Mouse (Mus musculus) hindbrain, embryonic 14.5 days (tissue): ENCODE measurements around the gene Bid. TPM values are rescaled to one million over a fixed set of nuclear protein-coding genes. Genes with fewer than 3 reads are reported as not detected.

Source experiments
- ATAC-seq: fragments of 200-750 bp; cut with Nextera tagmentation; 2 replicates; pipeline ENCODE4 v1.8.0; 2017; ENCODE audit warnings: moderate number of reproducible peaks, mild to moderate bottlenecking, moderate TSS enrichment, moderate library complexity; ENCODE audit not compliant: low FRiP score
- DNase-seq: peaks from one replicate; pipeline ENCODE4 v3.0.0-alpha.2; 2015; ENCODE audit warnings: low spot score
- H3K27ac ChIP-seq: fragments of 300-500 bp; sonication (generic); 2 replicates; pipeline ENCODE4 v1.5.1; 2014; ENCODE audit warnings: mild to moderate bottlenecking, moderate library complexity
- H3K27me3 ChIP-seq: fragments of 300-500 bp; sonication (generic); 2 replicates; pipeline ENCODE4 v1.6.1; 2014; ENCODE audit warnings: mild to moderate bottlenecking, low read length, mixed read lengths; ENCODE audit not compliant: control insufficient read depth, insufficient read depth
- H3K36me3 ChIP-seq: fragments of 300-500 bp; sonication (generic); replicated peaks from 2 replicates; pipeline ENCODE4 v1.6.1; 2014; ENCODE audit not compliant: control insufficient read depth, insufficient read depth
- H3K4me1 ChIP-seq: fragments of 300-500 bp; sonication (generic); replicated peaks from 2 replicates; pipeline ENCODE4 v1.6.1; 2014; ENCODE audit warnings: antibody characterized with exemption, low read length, mixed read lengths; ENCODE audit not compliant: control insufficient read depth, insufficient read depth
- H3K4me2 ChIP-seq: fragments of 300-500 bp; sonication (generic); replicated peaks from 2 replicates; pipeline ENCODE4 v1.6.1; 2014; ENCODE audit warnings: mild to moderate bottlenecking, moderate library complexity
- H3K4me3 ChIP-seq: fragments of 300-500 bp; sonication (generic); replicated peaks from 2 replicates; pipeline ENCODE4 v1.5.1; 2014; ENCODE audit warnings: mild to moderate bottlenecking, low read length
- H3K9ac ChIP-seq: fragments of 300-500 bp; sonication (generic); 2 replicates; pipeline ENCODE4 v1.6.1; 2014
- H3K9me3 ChIP-seq: fragments of 300-500 bp; sonication (generic); 2 replicates; pipeline ENCODE4 v1.6.1; 2016; ENCODE audit warnings: low read length; ENCODE audit not compliant: control insufficient read depth
- WGBS: fragments of 180-500 bp; shearing (Covaris S2); extraction: QIAGEN DNeasy Blood & Tissue Kit; methylation state at CpG from one replicate; pipeline ENCODE4 v1.1.7; 2014; 5-methylcytosine and 5-hydroxymethylcytosine counted together
- polyA plus RNA-seq: library from polyadenylated mRNA; unstranded; fragments of >200 nt; fragmentation: Nextera tagmentation; extraction: Ambion mirVana; gene quantifications from 2 replicates; pipeline ENCODE4 v1.2.1, GENCODE M21; 2014

Bid gene
- polyA plus RNA-seq, 1 experiment from 2014 or later: 40.2 TPM

DNA sequence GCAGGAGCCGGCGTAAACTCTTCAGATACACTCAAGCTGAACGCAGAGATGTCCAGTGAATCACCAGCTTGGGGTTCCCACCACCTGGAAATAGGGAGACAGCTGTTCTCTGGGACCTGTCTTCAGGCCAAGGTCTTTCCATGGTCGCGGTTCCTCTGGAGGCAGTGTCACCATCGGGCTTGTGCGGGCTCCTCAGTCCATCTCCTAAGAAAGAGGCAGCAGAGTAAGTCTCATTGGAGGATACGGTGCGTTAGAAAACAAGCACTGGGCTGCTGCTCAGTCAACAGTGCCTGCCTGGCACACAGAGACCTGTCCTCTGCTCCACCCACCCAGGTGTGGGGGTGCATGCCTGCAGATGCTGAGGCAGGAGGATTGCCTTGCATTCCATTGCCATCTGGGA, 22.6 kb downstream of the Bid start:
- Histone ChIP-seq H3K9me3 (no peaks in the 10 kb centered on the region), H3K4me1 (no peaks in the 10 kb centered on the region), H3K27ac (no peak overlapping the region), H3K9ac (no peak overlapping the region), H3K27me3 (no peaks in the 10 kb centered on the region), H3K4me3 (no peak overlapping the region), H3K36me3 (peaks cover 66% of the 10 kb centered on the region), H3K4me2 (no peak overlapping the region)
- no peak for ATAC-seq
- 97% methylated on average over 9 of the region's 9 CpGs for WGBS
- no peak for DNase-seq

DNA sequence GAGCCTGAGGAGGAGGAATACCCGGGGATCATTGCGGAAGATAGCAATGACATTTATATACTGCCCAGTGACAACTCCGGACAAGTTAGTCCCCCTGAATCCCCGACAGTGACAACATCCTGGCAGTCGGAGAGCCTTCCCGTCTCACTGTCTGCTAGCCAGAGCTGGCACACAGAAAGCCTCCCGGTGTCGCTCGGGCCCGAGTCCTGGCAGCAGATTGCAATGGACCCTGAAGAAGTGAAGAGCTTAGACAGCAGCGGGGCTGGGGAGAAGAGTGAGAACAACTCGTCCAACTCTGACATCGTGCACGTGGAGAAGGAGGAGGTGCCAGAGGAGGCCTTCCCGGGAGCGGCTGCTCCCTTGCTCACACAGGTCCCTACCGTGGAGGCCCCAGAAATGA, 30.0 kb downstream of the Bid start:
- Histone ChIP-seq H3K27me3 (no peaks in the 10 kb centered on the region), H3K4me2 (no peak overlapping the region), H3K9me3 (no peaks in the 10 kb centered on the region), H3K4me3 (no peak overlapping the region), H3K27ac (no peak overlapping the region), H3K4me1 (no peaks in the 10 kb centered on the region), H3K9ac (no peak overlapping the region), H3K36me3 (peaks cover 58% of the 10 kb centered on the region)
- 92% methylated on average over 17 of the region's 17 CpGs for WGBS
- ATAC-seq (no peak), DNase-seq (no peak)

DNA sequence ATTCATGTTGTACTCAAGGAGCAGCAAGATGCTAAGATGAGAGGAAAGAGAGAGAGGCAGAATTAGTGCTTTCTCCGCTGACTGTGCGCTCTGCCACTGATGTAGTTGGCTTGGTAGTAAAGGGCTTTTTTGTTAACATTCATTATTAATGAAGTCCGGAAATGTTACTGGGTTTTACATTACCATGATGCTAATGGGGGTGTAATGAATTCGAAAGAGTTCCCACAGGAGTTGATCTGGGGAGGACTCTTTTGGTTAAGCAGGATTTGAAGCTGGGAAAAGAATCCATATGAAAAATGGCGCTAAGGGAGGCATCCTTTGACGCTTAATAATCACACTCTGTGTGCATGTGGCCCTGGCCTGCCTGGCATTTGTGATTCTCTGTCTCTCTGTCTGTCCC, 32.2 kb downstream of the Bid start:
- Histone ChIP-seq H3K9ac (no peak overlapping the region), H3K36me3 (peaks cover 49% of the 10 kb centered on the region), H3K27me3 (no peaks in the 10 kb centered on the region), H3K4me1 (no peaks in the 10 kb centered on the region), H3K4me3 (no peak overlapping the region), H3K9me3 (no peaks in the 10 kb centered on the region), H3K27ac (no peak overlapping the region), H3K4me2 (no peak overlapping the region)
- no peak for ATAC-seq
- 60% methylated on average over 6 of the region's 6 CpGs for WGBS
- no peak for DNase-seq

DNA sequence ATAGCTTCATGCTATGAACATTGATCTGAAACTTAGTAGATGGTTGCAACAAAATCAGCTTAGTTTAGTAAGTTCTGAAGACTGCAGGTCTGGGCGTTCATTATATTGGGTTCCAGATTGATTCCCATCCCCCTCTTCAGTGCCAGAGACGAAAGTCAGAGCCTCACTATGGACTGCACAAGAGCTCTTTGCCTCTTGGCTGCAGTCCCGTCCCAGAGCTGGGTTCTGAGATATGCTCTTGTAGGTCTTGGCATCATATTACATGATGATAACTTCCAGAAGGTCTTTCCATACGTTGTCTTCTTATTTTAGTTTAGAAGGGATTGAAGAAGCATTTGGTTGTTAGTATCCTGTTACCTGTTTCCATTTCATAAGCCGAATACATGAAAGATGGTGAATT, 37.6 kb downstream of the Bid start:
- ATAC-seq: no peak
- Histone ChIP-seq H3K27ac (no peak overlapping the region), H3K4me2 (no peak overlapping the region), H3K9me3 (no peaks in the 10 kb centered on the region), H3K27me3 (no peaks in the 10 kb centered on the region), H3K36me3 (peaks cover 47% of the 10 kb centered on the region), H3K9ac (no peak overlapping the region), H3K4me1 (no peaks in the 10 kb centered on the region), H3K4me3 (no peak overlapping the region)
- no peak for DNase-seq
- WGBS: 92% methylated on average over 5 of the region's 5 CpGs

DNA sequence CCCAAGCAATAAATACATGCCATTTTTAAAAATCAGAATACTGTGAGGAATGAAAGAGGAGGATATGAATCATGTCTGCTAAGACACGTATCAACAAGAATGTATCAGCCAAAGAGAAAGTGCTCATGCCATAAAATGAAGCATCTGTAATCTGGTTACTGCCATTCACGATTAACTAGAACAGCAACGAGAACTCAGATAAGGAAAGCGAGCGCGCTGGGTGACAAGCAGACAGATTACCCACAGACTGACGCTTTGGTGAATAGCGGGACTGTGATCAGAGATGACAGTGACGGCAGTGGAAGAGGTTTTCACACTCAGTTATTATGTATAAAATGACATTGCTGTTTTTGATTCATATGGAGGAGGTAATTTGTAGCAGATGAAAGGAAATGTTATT, 42.8 kb downstream of the Bid start:
- Histone ChIP-seq H3K4me3 (no peak overlapping the region), H3K4me1 (no peaks in the 10 kb centered on the region), H3K27me3 (no peaks in the 10 kb centered on the region), H3K4me2 (no peak overlapping the region), H3K9ac (no peak overlapping the region), H3K27ac (no peak overlapping the region), H3K36me3 (peaks cover 36% of the 10 kb centered on the region), H3K9me3 (no peaks in the 10 kb centered on the region)
- no peak for DNase-seq
- no peak for ATAC-seq
- 74% methylated on average over 9 of the region's 9 CpGs for WGBS

DNA sequence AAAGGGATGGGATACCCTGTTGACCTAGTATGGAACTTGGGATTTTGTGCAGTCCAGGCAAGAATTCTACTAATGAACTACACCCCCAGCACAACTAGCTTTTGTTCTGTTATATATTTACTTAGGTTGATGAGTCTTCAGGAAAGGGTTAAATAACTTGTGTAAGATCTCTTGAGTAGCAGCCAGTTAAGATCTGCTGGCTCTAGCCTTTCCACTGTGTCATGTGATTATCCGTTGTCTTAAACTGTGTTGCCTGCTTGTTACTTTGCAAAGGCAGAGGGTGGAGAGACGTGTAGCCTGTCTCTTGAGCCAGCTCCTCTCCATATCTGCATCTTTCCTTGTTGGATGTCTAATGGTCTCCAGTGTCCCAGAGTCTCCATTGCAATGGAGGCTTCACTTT, 45.4 kb downstream of the Bid start:
- DNase-seq (no peak), ATAC-seq (no peak)
- Histone ChIP-seq H3K4me3 (no peak overlapping the region), H3K9ac (no peak overlapping the region), H3K36me3 (peaks cover 31% of the 10 kb centered on the region), H3K9me3 (no peaks in the 10 kb centered on the region), H3K27me3 (no peaks in the 10 kb centered on the region), H3K4me1 (no peaks in the 10 kb centered on the region), H3K27ac (no peak overlapping the region), H3K4me2 (no peak overlapping the region)
- 87% methylated on average over 2 of the region's 2 CpGs for WGBS

DNA sequence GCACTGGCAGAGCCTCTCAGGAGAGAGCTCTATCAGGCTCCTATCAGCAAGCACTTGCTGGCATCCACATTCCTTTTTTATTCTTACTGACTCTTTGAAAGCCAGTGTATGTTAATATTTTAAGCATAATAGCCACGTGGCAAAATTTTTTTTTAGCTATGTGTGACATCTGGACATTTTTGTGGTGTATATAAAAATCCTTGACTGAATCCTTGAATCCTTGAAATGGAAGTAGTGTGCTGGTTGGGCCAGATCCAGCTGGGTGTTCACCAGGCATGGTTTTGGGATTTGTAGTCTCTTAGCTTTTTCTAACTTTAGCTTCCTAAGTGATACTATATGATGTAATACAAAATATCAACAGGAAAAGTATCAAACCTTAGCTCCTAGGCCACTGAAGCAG, 47.8 kb downstream of the Bid start:
- no peaks in the 10 kb centered on the region for H3K27me3 ChIP-seq
- ATAC-seq (no peak), DNase-seq (no peak)
- no peak overlapping the region for H3K27ac ChIP-seq
- H3K9ac ChIP-seq: no peak overlapping the region
- no peaks in the 10 kb centered on the region for H3K4me1 ChIP-seq
- no peak overlapping the region for H3K4me2 ChIP-seq
- H3K36me3 ChIP-seq: peaks cover 43% of the 10 kb centered on the region
- H3K9me3 ChIP-seq: no peaks in the 10 kb centered on the region
- no peak overlapping the region for H3K4me3 ChIP-seq
- WGBS: 88% methylated on average over 1 of the region's 1 CpGs

DNA sequence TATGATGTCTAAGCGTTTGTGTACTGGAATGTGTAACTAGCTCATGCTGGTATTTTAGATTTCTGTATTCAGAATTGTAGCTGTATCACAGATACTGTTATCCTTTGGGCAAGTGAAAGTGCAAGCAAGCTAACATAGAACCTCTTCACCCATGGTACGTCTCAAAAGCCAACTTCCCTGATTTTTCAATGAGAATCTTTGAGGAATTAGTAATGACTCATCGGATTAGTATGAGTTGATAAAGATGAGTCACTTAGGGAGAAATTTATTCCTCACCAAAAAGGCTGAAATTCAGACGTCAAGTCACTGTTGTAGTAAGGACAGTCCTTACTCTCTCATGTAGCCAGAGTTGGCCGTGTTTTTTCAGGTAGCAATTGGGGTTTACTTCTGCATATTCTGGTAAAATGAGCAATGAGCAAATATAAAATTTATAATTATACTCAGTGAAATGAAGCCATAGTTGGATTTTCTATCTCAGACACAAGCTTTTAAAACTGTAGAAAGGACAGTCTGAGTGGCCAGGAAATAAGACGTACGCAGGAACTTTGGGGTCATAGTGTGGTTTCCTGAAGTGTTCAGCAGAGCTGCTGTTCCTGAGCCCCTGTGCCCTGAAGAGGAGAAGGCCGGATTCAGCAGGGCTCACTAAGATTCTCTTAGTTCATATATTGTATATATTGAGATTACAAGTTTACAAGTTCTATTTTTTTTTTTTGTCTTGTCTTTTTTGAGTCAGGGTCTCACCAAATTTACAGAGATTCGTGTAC, 50.4 kb downstream of the Bid start:
- no peak overlapping the region for H3K4me3 ChIP-seq
- H3K36me3 ChIP-seq: peaks cover 38% of the 10 kb centered on the region
- no peak for DNase-seq
- no peak overlapping the region for H3K4me2 ChIP-seq
- no peak overlapping the region for H3K9ac ChIP-seq
- 90% methylated on average over 9 of the region's 9 CpGs for WGBS
- H3K9me3 ChIP-seq: no peaks in the 10 kb centered on the region
- ATAC-seq: no peak
- no peaks in the 10 kb centered on the region for H3K4me1 ChIP-seq
- no peak overlapping the region for H3K27ac ChIP-seq
- H3K27me3 ChIP-seq: no peaks in the 10 kb centered on the region

DNA sequence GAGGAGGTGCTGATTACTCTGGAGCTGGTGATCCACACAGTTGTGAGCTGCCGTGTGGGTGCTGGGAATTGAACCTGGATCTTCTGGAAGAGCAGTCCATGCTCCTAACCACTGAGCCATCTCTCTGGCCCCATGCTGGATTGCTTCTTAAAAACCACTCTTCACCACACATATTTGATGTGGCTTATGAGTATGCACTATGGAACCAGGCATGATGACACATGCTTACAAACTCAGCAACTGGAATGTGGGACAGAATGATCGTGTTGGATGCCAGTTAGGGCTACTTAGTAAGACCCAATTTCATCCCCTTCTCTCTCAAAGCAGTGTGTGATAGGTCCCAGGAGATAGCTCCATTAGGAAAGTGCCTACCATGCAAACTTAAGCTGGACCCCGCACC, 56.6 kb downstream of the Bid start:
- Histone ChIP-seq H3K27me3 (no peaks in the 10 kb centered on the region), H3K9me3 (no peaks in the 10 kb centered on the region), H3K27ac (no peak overlapping the region), H3K4me3 (no peak overlapping the region), H3K36me3 (peaks cover 16% of the 10 kb centered on the region; the same call in 1 of the 2 replicates), H3K4me1 (no peaks in the 10 kb centered on the region), H3K4me2 (no peak overlapping the region), H3K9ac (no peak overlapping the region)
- ATAC-seq (no peak), DNase-seq (no peak)
- 97% methylated on average over 3 of the region's 3 CpGs for WGBS
